Mouse (Mus musculus): ENCODE measurements around the gene Ttc39a. TPM values are rescaled to one million over a fixed set of nuclear protein-coding genes. Genes with fewer than 3 reads are reported as not detected.

The Ttc39a gene
- total RNA-seq, 2 experiments from 2014 or later: 10.8 to 17.4 TPM

DNA sequence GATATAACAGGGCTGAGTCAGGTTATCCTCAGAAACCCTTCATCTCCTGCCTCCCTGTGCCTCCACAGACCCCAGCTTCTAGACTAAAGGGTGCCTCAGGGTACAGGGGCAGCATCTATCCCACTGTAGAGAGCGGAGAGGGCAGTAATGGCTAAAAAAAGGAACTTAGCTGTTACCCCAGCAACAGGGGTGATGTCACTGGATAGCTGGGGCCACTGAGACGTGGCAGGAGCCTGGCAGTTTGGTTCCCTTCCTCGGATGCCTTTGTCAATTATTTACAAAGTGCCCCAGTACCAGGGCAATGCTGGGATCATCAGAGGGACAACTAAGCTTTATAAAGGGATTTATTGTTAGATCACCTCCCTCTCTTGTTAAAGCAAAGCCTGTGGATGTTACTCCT lies 12.6 kb downstream of the Ttc39a start:
- ATAC-seq (replicated peaks; ENCODE audit: low FRiP score, poor library complexity, severe bottlenecking): no peak

GRCm38 (mm10) chr4:109419563-109419962 lies 13.1 kb downstream of the Ttc39a start:
- ATAC-seq (replicated peaks; ENCODE audit: low FRiP score, poor library complexity, severe bottlenecking): no peak

DNA sequence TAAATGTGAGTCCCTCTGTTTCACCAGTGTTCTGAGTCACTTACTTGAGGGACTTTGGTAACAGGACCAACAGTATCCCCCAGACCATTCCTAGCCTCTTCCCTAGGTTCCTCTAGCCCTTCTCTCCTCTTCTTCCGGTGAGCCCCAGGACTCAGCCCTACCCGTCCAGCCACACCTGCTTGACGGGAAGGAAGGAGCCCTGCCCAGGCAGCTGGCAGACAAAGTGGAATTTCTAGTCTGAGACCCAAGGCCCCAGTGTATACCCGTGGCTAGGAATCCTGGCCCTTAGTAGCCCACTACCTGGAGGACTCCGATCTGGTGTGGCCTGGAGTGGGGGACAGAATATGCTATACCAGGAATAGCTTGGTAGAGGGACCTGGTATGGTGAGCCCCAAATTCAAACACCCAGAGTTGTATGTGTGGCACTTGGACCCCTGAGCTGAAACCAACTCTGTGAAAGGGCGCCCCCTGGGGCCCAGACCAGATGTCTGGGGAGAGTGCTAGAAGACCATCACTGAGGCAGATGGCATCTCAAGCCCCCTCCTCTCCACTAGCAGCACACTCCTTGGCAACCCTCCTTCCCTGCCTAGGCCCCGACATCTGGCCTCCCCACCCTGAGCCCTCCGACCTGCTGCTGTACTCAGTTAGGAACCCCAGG lies 13.8 kb downstream of the Ttc39a start:
- peak; percentile 61 for ATAC-seq (replicated peaks; ENCODE audit: low FRiP score, poor library complexity, severe bottlenecking)

- ATAC-seq (replicated peaks; ENCODE audit: low FRiP score, poor library complexity, severe bottlenecking): no peak
Observed at GRCm38 (mm10) chr4:109421608-109422007, 15.2 kb downstream of the Ttc39a start.

GRCm38 (mm10) chr4:109422436-109422835 lies 16.0 kb downstream of the Ttc39a start:
- ATAC-seq (replicated peaks; ENCODE audit: low FRiP score, poor library complexity, severe bottlenecking): no peak

DNA sequence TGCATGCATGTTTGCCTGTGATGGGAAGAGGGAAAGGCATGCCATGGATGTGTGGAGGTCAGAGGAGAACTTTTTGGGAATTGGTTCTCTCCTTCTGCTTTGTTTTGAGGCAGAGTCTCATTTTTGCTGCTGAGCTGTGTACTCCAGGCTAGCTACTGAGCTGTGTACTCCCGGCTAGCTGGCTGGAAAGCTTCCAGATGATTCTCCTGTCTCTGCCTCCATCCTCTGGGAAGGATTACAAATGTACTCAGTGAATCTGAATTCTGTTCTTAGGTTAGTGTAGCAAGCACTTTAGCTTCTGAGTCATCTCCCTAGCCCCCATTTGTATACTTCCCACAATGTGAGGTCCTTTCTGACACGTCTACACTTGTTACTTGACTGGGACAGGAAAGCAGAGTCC lies 17.0 kb downstream of the Ttc39a start:
- no peak for ATAC-seq (replicated peaks; ENCODE audit: low FRiP score, poor library complexity, severe bottlenecking)

DNA sequence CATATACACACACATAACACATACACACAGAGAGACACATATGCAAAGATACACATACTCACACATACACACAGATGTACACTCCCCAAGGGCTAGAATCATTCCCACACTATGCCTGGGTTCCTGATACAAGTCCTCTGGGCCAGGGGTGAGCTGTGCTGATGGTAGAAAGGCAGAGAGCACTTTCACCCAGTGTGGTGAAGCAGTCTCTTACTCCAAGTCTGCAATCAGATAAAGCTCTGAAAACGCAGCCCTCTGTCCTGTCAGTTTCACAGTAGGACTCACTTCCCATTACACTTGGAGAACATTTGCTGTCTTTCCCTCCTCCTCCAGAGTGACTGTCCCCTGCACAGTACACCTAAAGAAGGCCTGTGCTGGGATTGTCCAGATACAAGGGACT lies 20.6 kb downstream of the Ttc39a start:
- no peak for ATAC-seq (replicated peaks; ENCODE audit: low FRiP score, poor library complexity, severe bottlenecking)

- no peak for ATAC-seq (replicated peaks; ENCODE audit: low FRiP score, poor library complexity, severe bottlenecking)
Observed at GRCm38 (mm10) chr4:109430250-109430649, 23.8 kb downstream of the Ttc39a start.

DNA sequence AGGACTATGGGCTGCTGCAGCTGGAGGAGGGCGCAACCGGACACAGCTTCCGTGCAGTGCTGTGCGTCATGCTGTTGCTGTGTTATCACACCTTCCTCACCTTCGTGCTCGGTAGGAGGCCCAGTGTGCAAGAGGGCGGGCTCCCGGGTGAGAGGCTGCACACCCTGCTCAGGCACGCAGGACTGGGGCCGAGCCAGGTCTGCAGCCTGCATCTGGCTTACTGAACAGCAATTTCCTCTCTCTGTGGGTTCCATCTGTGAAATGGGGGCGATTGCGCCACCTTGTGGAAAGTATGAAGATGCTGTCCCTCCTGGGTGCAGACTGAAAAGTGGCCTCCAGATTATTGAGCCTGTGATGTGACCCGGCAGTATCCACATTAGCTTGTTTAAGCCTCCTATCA lies 24.4 kb downstream of the Ttc39a start:
- ATAC-seq (replicated peaks; ENCODE audit: low FRiP score, poor library complexity, severe bottlenecking): peak; percentile 74

DNA sequence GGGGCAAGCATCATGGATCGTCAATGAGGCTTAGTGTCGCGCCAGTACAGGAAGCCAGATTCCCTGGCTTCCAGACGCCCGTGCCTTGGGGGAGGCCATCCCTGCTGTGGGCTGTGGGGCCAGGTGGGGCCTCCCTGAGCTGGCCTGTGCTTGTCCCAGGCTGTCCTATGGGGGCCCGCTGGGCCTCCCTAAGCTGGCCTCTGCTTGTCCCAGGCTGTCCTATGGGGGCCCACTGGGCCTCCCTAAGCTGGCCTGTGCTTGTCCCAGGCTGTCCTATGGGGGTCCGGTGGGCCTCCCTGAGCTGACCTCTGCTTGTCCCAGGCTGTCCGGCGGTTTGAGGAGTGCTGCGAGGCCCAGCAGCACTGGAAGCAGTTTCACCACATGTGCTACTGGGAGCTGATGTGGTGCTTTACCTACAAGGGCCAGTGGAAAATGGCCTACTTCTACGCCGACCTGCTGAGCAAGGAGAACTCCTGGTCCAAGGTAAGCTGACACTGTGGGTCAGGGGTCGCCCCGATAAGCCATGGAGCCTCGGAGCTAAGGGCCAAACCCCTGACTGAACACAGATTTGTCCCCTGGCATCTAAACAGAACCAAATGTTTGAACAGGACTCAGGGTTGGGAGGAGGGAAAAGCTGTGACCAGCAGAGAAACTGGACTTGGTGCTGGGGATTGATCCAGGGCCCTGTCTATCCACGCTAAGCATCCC lies 26.4 kb downstream of the Ttc39a start:
- no peak for ATAC-seq (replicated peaks; ENCODE audit: low FRiP score, poor library complexity, severe bottlenecking)

DNA sequence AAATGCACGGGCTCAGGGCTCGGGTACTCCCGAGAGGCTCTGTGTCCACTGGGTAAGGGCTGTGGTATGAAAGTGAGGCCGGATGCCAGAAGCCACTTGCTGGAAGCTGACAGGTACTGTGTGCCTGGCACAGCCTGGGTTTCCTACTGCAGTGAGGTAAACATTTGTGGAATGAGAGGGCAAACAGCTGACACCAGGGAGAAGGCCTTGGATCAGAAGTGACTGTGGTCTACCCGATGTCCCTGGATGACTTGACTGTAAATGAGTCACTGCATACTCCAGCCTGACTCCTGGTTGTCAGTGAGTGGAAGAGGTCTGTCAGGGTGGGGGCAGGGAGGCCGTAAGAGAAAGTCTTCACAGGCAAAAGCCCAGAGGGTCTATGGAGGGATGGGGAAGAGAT lies 27.2 kb downstream of the Ttc39a start:
- ATAC-seq (replicated peaks; ENCODE audit: low FRiP score, poor library complexity, severe bottlenecking): no peak

- no peak for ATAC-seq (replicated peaks; ENCODE audit: low FRiP score, poor library complexity, severe bottlenecking)
Observed at GRCm38 (mm10) chr4:109434256-109434655, 27.8 kb downstream of the Ttc39a start.

GRCm38 (mm10) chr4:109437913-109438878 lies 31.8 kb downstream of the Ttc39a start:
- peak; percentile 58 for ATAC-seq (replicated peaks; ENCODE audit: low FRiP score, poor library complexity, severe bottlenecking)

- ATAC-seq (replicated peaks; ENCODE audit: low FRiP score, poor library complexity, severe bottlenecking): 0 out of 2 replicates have a peak, but pooled peaks have one; percentile 13
Observed at GRCm38 (mm10) chr4:109439101-109439500, 32.7 kb downstream of the Ttc39a start.

- peak; percentile 74 for ATAC-seq (replicated peaks; ENCODE audit: low FRiP score, poor library complexity, severe bottlenecking)
Observed at GRCm38 (mm10) chr4:109439825-109440248, 33.4 kb downstream of the Ttc39a start.

DNA sequence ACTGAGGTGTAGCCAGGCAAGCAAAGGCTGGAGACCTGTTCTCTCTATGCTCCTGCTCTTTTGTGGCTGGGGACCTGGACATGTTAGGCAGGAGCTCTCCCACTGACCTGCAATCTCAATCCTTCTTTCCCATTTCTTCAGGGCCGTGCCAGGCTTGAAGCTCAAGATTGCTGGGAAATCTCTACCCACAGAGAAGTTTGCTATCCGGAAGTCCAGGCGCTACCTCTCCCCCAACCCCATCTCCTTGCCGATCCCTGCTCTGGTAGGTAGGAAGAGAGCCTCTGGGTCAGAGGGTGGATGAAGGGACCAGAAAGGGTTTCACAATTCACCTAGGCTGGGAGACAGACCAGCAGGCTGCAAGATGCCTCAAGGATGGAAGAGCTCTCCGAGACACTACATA lies 34.0 kb downstream of the Ttc39a start:
- no peak for ATAC-seq (replicated peaks; ENCODE audit: low FRiP score, poor library complexity, severe bottlenecking)

DNA sequence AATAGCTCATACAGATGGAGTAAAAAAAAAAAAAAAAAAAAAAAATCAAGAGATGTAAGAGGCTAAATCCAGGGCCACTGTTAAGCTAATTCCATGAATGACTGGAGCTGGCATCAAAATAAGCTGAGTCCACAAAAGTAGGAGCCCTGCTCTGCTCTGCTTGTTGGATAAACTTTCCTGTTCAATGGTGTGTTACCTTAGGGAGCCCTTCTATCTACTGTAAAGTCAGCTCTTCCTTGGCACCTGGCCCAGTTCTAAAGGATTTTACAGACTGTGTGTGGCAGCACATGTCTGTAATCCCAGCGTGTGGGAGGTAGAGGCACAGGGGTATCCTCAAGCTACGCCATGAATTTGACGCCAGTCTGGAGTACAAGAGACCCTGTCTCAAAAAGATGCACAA lies 34.6 kb downstream of the Ttc39a start:
- ATAC-seq (replicated peaks; ENCODE audit: low FRiP score, poor library complexity, severe bottlenecking): no peak

- no peak for ATAC-seq (replicated peaks; ENCODE audit: low FRiP score, poor library complexity, severe bottlenecking)
Observed at GRCm38 (mm10) chr4:109442126-109442525, 35.7 kb downstream of the Ttc39a start.

- no peak for ATAC-seq (replicated peaks; ENCODE audit: low FRiP score, poor library complexity, severe bottlenecking)
Observed at GRCm38 (mm10) chr4:109442649-109443048, 36.2 kb downstream of the Ttc39a start.

- ATAC-seq (replicated peaks; ENCODE audit: low FRiP score, poor library complexity, severe bottlenecking): no peak
Observed at GRCm38 (mm10) chr4:109444471-109444870, 38.0 kb downstream of the Ttc39a start.
